Comparison of ENCODE assay signal across 9 mouse cellular contexts in genomic region chr4:141591547-141591946, GRCm38 (mm10). TPM values are rescaled to one million over a fixed set of nuclear protein-coding genes. Genes with fewer than 3 reads are reported as not detected.
DNase-seq lines count a peak whose midpoint lies in the region; ATAC-seq and TF ChIP-seq lines count a peak whose summit lies in the region.
"Had no signal": no experiment of that assay in that cellular context is flagged by ENCODE, and none has a peak within 500 bp of the region (broad histone marks: within the 10 kb centered on the region; RNA-seq: fewer than 3 reads in every experiment).

No protein-coding gene starts in this region.

- no peak for ATAC-seq in heart, postnatal 0 days (ENCODE audit: insufficient read depth, low read depth)
- no peak for ATAC-seq in limb, embryonic 11.5 days (ENCODE audit: insufficient number of reproducible peaks, low FRiP score, low TSS enrichment, low read depth)

- H3K4me2 ChIP-seq in heart, postnatal 0 days (ENCODE audit: low read depth, low read length): no peak overlapping the region
- H3K4me2 ChIP-seq in limb, embryonic 11.5 days (ENCODE audit: low read depth, severe bottlenecking): no peak overlapping the region
- H3K4me2 ChIP-seq: limb, embryonic 12.5 days had no signal

- H3K36me3 ChIP-seq in heart, postnatal 0 days (replicated peaks; ENCODE audit: control insufficient read depth, insufficient read depth, low read length): peaks cover 70% of the 10 kb centered on the region
- peaks cover 24% of the 10 kb centered on the region; the same call in 1 of the 2 replicates for H3K36me3 ChIP-seq in limb, embryonic 11.5 days (ENCODE audit: control insufficient read depth, insufficient read depth, low read length)

- H3K4me1 ChIP-seq in heart, postnatal 0 days (ENCODE audit: control insufficient read depth, insufficient read depth): no peaks in the 10 kb centered on the region
- no peaks in the 10 kb centered on the region for H3K4me1 ChIP-seq in limb, embryonic 11.5 days (ENCODE audit: control insufficient read depth, insufficient read depth, low read length)
- H3K4me1 ChIP-seq: limb, embryonic 12.5 days had no signal

- H3K27me3 ChIP-seq in heart, postnatal 0 days (ENCODE audit: control insufficient read depth, insufficient read depth, low read length): no peaks in the 10 kb centered on the region
- no peaks in the 10 kb centered on the region for H3K27me3 ChIP-seq in limb, embryonic 11.5 days (ENCODE audit: control insufficient read depth, insufficient read depth, low read length)
- H3K27me3 ChIP-seq: limb, embryonic 12.5 days had no signal

- no peak for TF ChIP-seq EP300 in heart, postnatal 0 days (IDR thresholded peaks at IDR 0.05; ENCODE audit: low read depth)

- H3K4me3 ChIP-seq in heart, postnatal 0 days (ENCODE audit: low read depth, low read length): no peak overlapping the region
- no peak overlapping the region for H3K4me3 ChIP-seq in limb, embryonic 11.5 days (ENCODE audit: low read depth, low read length)
- H3K4me3 ChIP-seq: limb, embryonic 12.5 days had no signal

- WGBS in heart, postnatal 0 days: 14% methylated on average over 3 of the region's 3 CpGs
- WGBS in limb, embryonic 11.5 days: 33% methylated on average over 3 of the region's 3 CpGs

- H3K9me3 ChIP-seq in heart, postnatal 0 days (replicated peaks; ENCODE audit: control insufficient read depth, low read length): no peaks in the 10 kb centered on the region
- no peaks in the 10 kb centered on the region for H3K9me3 ChIP-seq in limb, embryonic 11.5 days (ENCODE audit: control insufficient read depth, low read length)
- H3K9me3 ChIP-seq: limb, embryonic 12.5 days had no signal

- DNase-seq in heart, postnatal 0 days (ENCODE audit: low spot score): no peak
- no peak for DNase-seq in heart, adult 8-10 months (ENCODE audit: low spot score)
- DNase-seq in 416B (ENCODE audit: low read depth) (peak; percentile 55), NIH3T3 (ENCODE audit: low read depth) (peak; percentile 54)
- peak; percentile 56 for DNase-seq in limb, embryonic 11.5 days (ENCODE audit: low spot score)
- peak; percentile 75 for DNase-seq in testis, postnatal 10 days (ENCODE audit: low spot score)
- no peak for DNase-seq in left cerebral cortex, adult 18-20 months (ENCODE audit: low spot score in 2 of 2)
- no peak for DNase-seq in heart, adult 18-20 months

- H3K27ac ChIP-seq in heart, postnatal 0 days (ENCODE audit: low read depth): no peak overlapping the region
- no peak overlapping the region for H3K27ac ChIP-seq in limb, embryonic 11.5 days (replicated peaks; ENCODE audit: low read depth, low read length)
- H3K27ac ChIP-seq: limb, embryonic 12.5 days had no signal

- TF ChIP-seq CTCF in heart, postnatal 0 days (IDR thresholded peaks at IDR 0.05; ENCODE audit: low read depth): peak; percentile 66

- no peak overlapping the region for H3K9ac ChIP-seq in heart, postnatal 0 days (replicated peaks; ENCODE audit: low read depth, low read length)
- no peak overlapping the region for H3K9ac ChIP-seq in limb, embryonic 11.5 days (ENCODE audit: low read length)
- H3K9ac ChIP-seq: limb, embryonic 12.5 days had no signal

RNA-seq across cellular contexts. Expression of gene Fblim1, which starts 14.3 kb away (rescaled TPM):
- total RNA-seq in heart, postnatal 0 days (2014; rRNA removed; ENCODE audit: low replicate concordance): 48.3 and 61.5 TPM in 2 replicates
- polyA plus RNA-seq in heart, postnatal 0 days (2015; fragmentation: Nextera tagmentation; extraction: Ambion mirVana): 47.1 and 57.5 TPM in 2 replicates
- 100 to 1,000 TPM; 221 to 281 (median 251) TPM for total RNA-seq in heart, adult 8-10 months (2022)
- 67.2 and 73.2 TPM in 2 replicates for polyA plus RNA-seq in limb, embryonic 11.5 days (2014; fragmentation: Nextera tagmentation; extraction: Ambion mirVana)
- total RNA-seq in left cerebral cortex, adult 18-20 months (2021): 1 to 10 TPM; 1.4 to 1.6 TPM
- total RNA-seq in heart, adult 18-20 months (2021): 100 to 1,000 TPM; 233 to 291 TPM

RNA-seq across cellular contexts. Expression of gene Tmem82, which starts 26.9 kb away (rescaled TPM):
- 0.89 and 6.1 TPM in 2 replicates for total RNA-seq in heart, postnatal 0 days (2014; rRNA removed; ENCODE audit: low replicate concordance)
- polyA plus RNA-seq in heart, postnatal 0 days (2015; fragmentation: Nextera tagmentation; extraction: Ambion mirVana): 6.8 and 7.3 TPM in 2 replicates
- 10 to 100 TPM; 15.0 to 19.3 (median 16.5) TPM for total RNA-seq in heart, adult 8-10 months (2022)
- 0.27 and 0.60 TPM in 2 replicates for polyA plus RNA-seq in limb, embryonic 11.5 days (2014; fragmentation: Nextera tagmentation; extraction: Ambion mirVana)
- under 1 TPM; 0.53 to 0.63 TPM for total RNA-seq in left cerebral cortex, adult 18-20 months (2021)
- 10 to 100 TPM; 18.7 to 20.7 TPM for total RNA-seq in heart, adult 18-20 months (2021)

RNA-seq across cellular contexts. Expression of gene Slc25a34, which starts 32.1 kb away (rescaled TPM):
- 12.8 and 56.2 TPM in 2 replicates for total RNA-seq in heart, postnatal 0 days (2014; rRNA removed; ENCODE audit: low replicate concordance)
- polyA plus RNA-seq in heart, postnatal 0 days (2015; fragmentation: Nextera tagmentation; extraction: Ambion mirVana): 17.9 and 20.6 TPM in 2 replicates
- 100 to 1,000 TPM; 124 to 157 (median 144) TPM for total RNA-seq in heart, adult 8-10 months (2022)
- polyA plus RNA-seq in limb, embryonic 11.5 days (2014; fragmentation: Nextera tagmentation; extraction: Ambion mirVana): not detected in 2 replicates
- total RNA-seq in left cerebral cortex, adult 18-20 months (2021): 1 to 10 TPM; 3.9 to 4.1 TPM
- total RNA-seq in heart, adult 18-20 months (2021): 100 to 1,000 TPM; 109 to 132 TPM
- polyA plus RNA-seq: limb, embryonic 12.5 days had no signal

RNA-seq across cellular contexts. Expression of gene Spen, which starts 53.1 kb away (rescaled TPM):
- 2.3 and 5.9 TPM in 2 replicates for total RNA-seq in heart, postnatal 0 days (2014; rRNA removed; ENCODE audit: low replicate concordance)
- polyA plus RNA-seq in heart, postnatal 0 days (2015; fragmentation: Nextera tagmentation; extraction: Ambion mirVana): 4.3 and 4.9 TPM in 2 replicates
- total RNA-seq in heart, adult 8-10 months (2022): 10 to 100 TPM; 29.2 to 32.2 (median 30.1) TPM
- polyA plus RNA-seq in limb, embryonic 11.5 days (2014; fragmentation: Nextera tagmentation; extraction: Ambion mirVana): 12.4 and 13.4 TPM in 2 replicates
- 10 to 100 TPM; 58.4 to 60.6 TPM for total RNA-seq in left cerebral cortex, adult 18-20 months (2021)
- total RNA-seq in heart, adult 18-20 months (2021): 10 to 100 TPM; 27.0 to 28.6 TPM

Comparison
In these comparisons a context has a peak if more than half of its experiments do, and no peak if none do; other contexts are left out.
1. DNase-seq: peak in 416B (single experiment), NIH3T3 (single experiment), limb, embryonic 11.5 days (single experiment) and testis, postnatal 10 days (single experiment); none in heart, postnatal 0 days (single experiment), heart, adult 8-10 months (single experiment), left cerebral cortex, adult 18-20 months (0 of 2) and heart, adult 18-20 months (0 of 2).
2. RNA of gene Fblim1, which starts 14.3 kb away (total RNA-seq): 233 to 291 TPM in heart, adult 18-20 months, 221 to 281 TPM in heart, adult 8-10 months and 48.3 to 61.5 TPM in heart, postnatal 0 days; 1.4 to 1.6 TPM in left cerebral cortex, adult 18-20 months; every median in the first group is over 10 times any median in the second.